Mouse (Mus musculus) testis, adult 2 months (tissue): ENCODE data around the gene Gm20388.

ENCODE experiments used
- CTCF ChIP-seq: fragments of 200-500 bp; IDR thresholded peaks from 2 replicates; pipeline ENCODE4 v1.5.1; 2012; ENCODE audit warnings: low read depth, mild to moderate bottlenecking, inconsistent platforms, low read length, moderate library complexity; ENCODE audit not compliant: control insufficient read depth, insufficient read depth, insufficient replicate concordance
- POLR2A ChIP-seq: fragments of 200-500 bp; IDR thresholded peaks from 2 replicates; pipeline ENCODE4 v1.6.1; 2012; ENCODE audit warnings: low read depth, mild to moderate bottlenecking, inconsistent platforms, low read length, moderate library complexity; ENCODE audit not compliant: control insufficient read depth

DNA sequence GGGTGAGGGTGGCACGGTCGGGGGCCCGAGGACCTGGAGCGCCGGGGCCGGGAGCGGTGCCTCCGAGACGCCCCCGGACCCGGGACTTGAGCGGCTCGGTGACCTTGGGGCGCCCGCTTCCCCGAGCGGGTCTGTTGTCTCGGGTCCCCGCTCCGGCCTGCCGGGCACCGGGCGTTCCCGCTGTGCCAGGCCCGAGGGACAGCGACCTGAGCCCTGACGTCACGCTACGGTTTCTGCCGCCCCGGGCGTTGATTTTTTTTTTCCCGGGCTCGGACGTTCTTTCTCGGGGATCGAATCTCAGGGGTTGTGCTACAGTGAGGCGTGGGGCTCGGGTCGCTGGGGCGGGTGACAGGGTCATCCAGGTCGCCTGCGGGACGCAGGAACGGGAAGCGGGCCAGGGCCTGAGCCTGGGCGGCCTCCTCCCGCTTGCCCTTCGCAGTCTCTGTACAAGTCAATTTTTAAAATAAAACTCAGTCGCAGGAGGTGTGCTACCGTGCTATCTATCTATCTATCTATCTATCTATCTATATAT is 757.8 kb downstream of the Gm20388 start, which contains the start of gene Emc8:
- TF ChIP-seq CTCF (no peak), POLR2A (no peak)
